Mouse (Mus musculus) limb, embryonic 13.5 days (tissue): ENCODE data around the gene Pikfyve. TPM values are rescaled to one million over a fixed set of nuclear protein-coding genes. Genes with fewer than 3 reads are reported as not detected.

Experiments
- ATAC-seq: fragments of 200-750 bp; cut with Nextera tagmentation; 2 replicates; pipeline ENCODE4 v1.8.0; 2017; ENCODE audit warnings: low read depth, moderate number of reproducible peaks, moderate TSS enrichment; ENCODE audit not compliant: low FRiP score
- H3K27ac ChIP-seq: fragments of 300-500 bp; sonication (generic); 2 replicates; pipeline ENCODE4 v1.5.1; 2015; ENCODE audit warnings: inconsistent platforms, mild to moderate bottlenecking, moderate library complexity
- H3K27me3 ChIP-seq: fragments of 300-500 bp; sonication (generic); 2 replicates; pipeline ENCODE4 v1.6.1; 2015; ENCODE audit warnings: mild to moderate bottlenecking, inconsistent platforms
- H3K36me3 ChIP-seq: fragments of 300-500 bp; sonication (generic); 2 replicates; pipeline ENCODE4 v1.6.1; 2015; ENCODE audit warnings: inconsistent platforms, mild to moderate bottlenecking, moderate library complexity
- H3K4me1 ChIP-seq: fragments of 300-500 bp; sonication (generic); 2 replicates; pipeline ENCODE4 v1.6.1; 2015; ENCODE audit warnings: inconsistent platforms
- H3K4me2 ChIP-seq: fragments of 300-500 bp; sonication (generic); replicated peaks from 2 replicates; pipeline ENCODE4 v1.6.1; 2015; ENCODE audit warnings: inconsistent platforms, mild to moderate bottlenecking, moderate library complexity
- H3K4me3 ChIP-seq: fragments of 300-500 bp; sonication (generic); 2 replicates; pipeline ENCODE4 v1.5.1; 2015; ENCODE audit warnings: moderate library complexity, mild to moderate bottlenecking, inconsistent platforms
- H3K9ac ChIP-seq: fragments of 300-500 bp; sonication (generic); 2 replicates; pipeline ENCODE4 v1.6.1; 2015; ENCODE audit warnings: mild to moderate bottlenecking, inconsistent platforms
- H3K9me3 ChIP-seq: fragments of 300-500 bp; sonication (generic); 2 replicates; pipeline ENCODE4 v1.6.1; 2016; ENCODE audit warnings: inconsistent platforms
- WGBS: fragments of 180-500 bp; shearing (Covaris S2); methylation state at CpG from one replicate; pipeline ENCODE4 v1.1.7; 2015; 5-methylcytosine and 5-hydroxymethylcytosine counted together
- polyA plus RNA-seq: library from polyadenylated mRNA; unstranded; fragments of >200 nt; fragmentation: Nextera tagmentation; extraction: Ambion mirVana; gene quantifications from 2 replicates; pipeline ENCODE4 v1.2.1, GENCODE M21; 2015

The Pikfyve gene
- polyA plus RNA-seq, 1 experiment from 2014 or later, result 14.2 TPM

- no peak for ATAC-seq
- Histone ChIP-seq H3K4me3 (no peak overlapping the region), H3K9me3 (no peaks in the 10 kb centered on the region), H3K27me3 (no peaks in the 10 kb centered on the region), H3K4me2 (no peak overlapping the region), H3K27ac (no peak overlapping the region), H3K9ac (no peak overlapping the region), H3K4me1 (peaks cover 25% of the 10 kb centered on the region), H3K36me3 (peaks cover 60% of the 10 kb centered on the region)
- 97% methylated on average over 2 of the region's 2 CpGs for WGBS
Measured at GRCm38 (mm10) chr1:65173716-65174115, 12.8 kb upstream of the Pikfyve start.

- WGBS, result 78% methylated on average over 4 of the region's 4 CpGs
- Histone ChIP-seq H3K36me3 (peaks cover 36% of the 10 kb centered on the region), H3K4me2 (peak overlapping the region; percentile 25; the same call in 1 of the 2 replicates), H3K27me3 (no peaks in the 10 kb centered on the region), H3K4me3 (no peak overlapping the region), H3K27ac (no peak overlapping the region), H3K9me3 (no peaks in the 10 kb centered on the region), H3K4me1 (peaks cover 25% of the 10 kb centered on the region), H3K9ac (no peak overlapping the region)
- ATAC-seq, result no peak
Measured at GRCm38 (mm10) chr1:65176171-65176570, 10.3 kb upstream of the Pikfyve start.

- Histone ChIP-seq H3K27ac (no peak overlapping the region), H3K9me3 (no peaks in the 10 kb centered on the region), H3K4me1 (peaks cover 25% of the 10 kb centered on the region), H3K36me3 (peaks cover 29% of the 10 kb centered on the region), H3K27me3 (no peaks in the 10 kb centered on the region), H3K4me2 (peak overlapping the region; percentile 30; the same call in 1 of the 2 replicates), H3K9ac (no peak overlapping the region), H3K4me3 (no peak overlapping the region)
- no peak for ATAC-seq
- WGBS, result 67% methylated on average over 5 of the region's 5 CpGs
Measured at GRCm38 (mm10) chr1:65176912-65177311, 9.6 kb upstream of the Pikfyve start.

- no peak overlapping the region for H3K27ac ChIP-seq
Measured at GRCm38 (mm10) chr1:65177452-65177851, 9.0 kb upstream of the Pikfyve start.

GRCm38 (mm10) chr1:65178126-65178901, 8.2 kb upstream of the Pikfyve start:
- Histone ChIP-seq H3K4me1 (peaks cover 25% of the 10 kb centered on the region), H3K36me3 (peaks cover 15% of the 10 kb centered on the region), H3K9ac (peak overlapping the region; percentile 78), H3K4me3 (peak overlapping the region; percentile 73), H3K4me2 (peak overlapping the region; percentile 73), H3K27me3 (no peaks in the 10 kb centered on the region), H3K9me3 (no peaks in the 10 kb centered on the region), H3K27ac (peak overlapping the region; percentile 96)
- peak; percentile 87 for ATAC-seq
- 8% methylated on average over 27 of the region's 27 CpGs for WGBS

More at GRCm38 (mm10) chr1:65177452-65177851, 9.0 kb upstream of the Pikfyve start:
- 31% methylated on average over 3 of the region's 3 CpGs for WGBS
- Histone ChIP-seq H3K9ac (peak overlapping the region; percentile 78), H3K4me2 (peak overlapping the region; percentile 73), H3K4me1 (peaks cover 25% of the 10 kb centered on the region), H3K9me3 (no peaks in the 10 kb centered on the region), H3K4me3 (peak overlapping the region; percentile 73), H3K36me3 (peaks cover 24% of the 10 kb centered on the region), H3K27me3 (no peaks in the 10 kb centered on the region)
- no peak for ATAC-seq

GRCm38 (mm10) chr1:65178902-65179432, 7.5 kb upstream of the Pikfyve start:
- Histone ChIP-seq H3K4me1 (peaks cover 25% of the 10 kb centered on the region), H3K4me3 (peak overlapping the region; percentile 73), H3K9ac (peak overlapping the region; percentile 78), H3K27me3 (no peaks in the 10 kb centered on the region), H3K36me3 (peaks cover 9% of the 10 kb centered on the region), H3K4me2 (peak overlapping the region; percentile 73), H3K9me3 (no peaks in the 10 kb centered on the region), H3K27ac (peak overlapping the region; percentile 96)
- under 1% methylated on average over 39 of the region's 39 CpGs for WGBS
- ATAC-seq, result peak; percentile 94

GRCm38 (mm10) chr1:65179634-65180249, 6.7 kb upstream of the Pikfyve start:
- Histone ChIP-seq H3K36me3 (peaks cover 1% of the 10 kb centered on the region), H3K9ac (peak overlapping the region; percentile 78), H3K4me1 (peaks cover 25% of the 10 kb centered on the region), H3K4me3 (peak overlapping the region; percentile 73), H3K27me3 (no peaks in the 10 kb centered on the region), H3K9me3 (no peaks in the 10 kb centered on the region), H3K4me2 (peak overlapping the region; percentile 73), H3K27ac (peak overlapping the region; percentile 96)
- 6% methylated on average over 11 of the region's 11 CpGs for WGBS
- no peak for ATAC-seq

- ATAC-seq, result no peak
- Histone ChIP-seq H3K9ac (no peak overlapping the region), H3K9me3 (no peaks in the 10 kb centered on the region), H3K36me3 (no peaks in the 10 kb centered on the region), H3K4me1 (peaks cover 22% of the 10 kb centered on the region), H3K27me3 (no peaks in the 10 kb centered on the region), H3K27ac (no peak overlapping the region), H3K4me3 (no peak overlapping the region), H3K4me2 (no peak overlapping the region)
- WGBS, result 82% methylated on average over 5 of the region's 5 CpGs
Measured at GRCm38 (mm10) chr1:65181459-65181858, 5.0 kb upstream of the Pikfyve start.

GRCm38 (mm10) chr1:65183994-65184393, 2.5 kb upstream of the Pikfyve start:
- Histone ChIP-seq H3K27ac (no peak overlapping the region), H3K9ac (no peak overlapping the region), H3K4me3 (no peak overlapping the region), H3K36me3 (no peaks in the 10 kb centered on the region), H3K27me3 (no peaks in the 10 kb centered on the region), H3K4me2 (no peak overlapping the region), H3K4me1 (peaks cover 12% of the 10 kb centered on the region), H3K9me3 (no peaks in the 10 kb centered on the region)
- 80% methylated on average over 2 of the region's 2 CpGs for WGBS
- ATAC-seq, result no peak

- Histone ChIP-seq H3K27ac (no peak overlapping the region), H3K36me3 (no peaks in the 10 kb centered on the region), H3K4me2 (no peak overlapping the region), H3K4me3 (no peak overlapping the region), H3K4me1 (peaks cover 12% of the 10 kb centered on the region), H3K9me3 (no peaks in the 10 kb centered on the region), H3K9ac (no peak overlapping the region), H3K27me3 (no peaks in the 10 kb centered on the region)
- ATAC-seq, result no peak
- WGBS, result 78% methylated on average over 8 of the region's 8 CpGs
Measured at GRCm38 (mm10) chr1:65185011-65185410, 1.5 kb upstream of the Pikfyve start.

GRCm38 (mm10) chr1:65185524-65186205, 818 bp upstream of the Pikfyve start:
- H3K27ac ChIP-seq, result no peak overlapping the region
- peak overlapping the region; percentile 91 for H3K4me3 ChIP-seq
- WGBS, result 20% methylated on average over 12 of the region's 12 CpGs
- H3K27me3 ChIP-seq, result no peaks in the 10 kb centered on the region
- no peaks in the 10 kb centered on the region for H3K36me3 ChIP-seq
- H3K4me1 ChIP-seq, result peaks cover 12% of the 10 kb centered on the region
- H3K9ac ChIP-seq, result peak overlapping the region; percentile 69
- H3K4me2 ChIP-seq, result peak overlapping the region; percentile 65
- no peak for ATAC-seq
- no peaks in the 10 kb centered on the region for H3K9me3 ChIP-seq

GRCm38 (mm10) chr1:65187074-65187430, 569 bp downstream of the Pikfyve start:
- no peak for ATAC-seq
- H3K36me3 ChIP-seq, result peaks cover 3% of the 10 kb centered on the region
- peak overlapping the region; percentile 80; the same call in 1 of the 2 replicates for H3K27ac ChIP-seq
- H3K9ac ChIP-seq, result peak overlapping the region; percentile 90
- no peaks in the 10 kb centered on the region for H3K9me3 ChIP-seq
- H3K27me3 ChIP-seq, result no peaks in the 10 kb centered on the region
- WGBS, result 0% methylated on average over 6 of the region's 6 CpGs
- peak overlapping the region; percentile 77 for H3K4me2 ChIP-seq
- H3K4me3 ChIP-seq, result peak overlapping the region; percentile 91
- H3K4me1 ChIP-seq, result peaks cover 12% of the 10 kb centered on the region
